Mouse (Mus musculus) liver, adult 10 weeks (tissue): ENCODE measurements around the gene Dennd4a. TPM values are rescaled to one million over a fixed set of nuclear protein-coding genes. Genes with fewer than 3 reads are reported as not detected.

Experiments
- polyA plus RNA-seq: library from polyadenylated mRNA; stranded (reverse); fragments of 350-450 nt; fragmentation: Illumina TruSeq; extraction: RNeasy Lipid Tissue Mini Kit (QIAGEN cat#74804); gene quantifications from one replicate; pipeline ENCODE4 v1.2.3, GENCODE M21; 2014; ENCODE audit warnings: low read depth, low replicate concordance

The Dennd4a gene
- polyA plus RNA-seq, result 20.1 TPM

GRCm38 (mm10) chr9:64810822-64811537, at the start of gene Dennd4a:
Gene Dennd4a, plus strand, starts transcription at chr9:64811340.

GRCm38 (mm10) chr9:64951161-64951657, 140.1 kb downstream of the Dennd4a start, which contains the start of gene Slc24a1:
Gene Slc24a1, minus strand, starts transcription at chr9:64951607.

GRCm38 (mm10) chr9:64960117-64960977, 149.2 kb downstream of the Dennd4a start, which contains the start of gene Ints14:
Gene Ints14, plus strand, starts transcription at chr9:64960905.

Other genes with a start within 250 kb of the Dennd4a start
- 283 TPM for gene Rab11a, start 73.6 kb upstream of the Dennd4a start, polyA plus RNA-seq
- not detected for gene Slc24a1, start 140.3 kb downstream of the Dennd4a start, polyA plus RNA-seq
- gene Ints14, start 149.6 kb downstream of the Dennd4a start, polyA plus RNA-seq, result 7.2 TPM
- 187 TPM for gene Hacd3, start 210.4 kb downstream of the Dennd4a start, polyA plus RNA-seq
- 42.6 TPM for gene Dpp8, start 221.1 kb downstream of the Dennd4a start, polyA plus RNA-seq